Mouse (Mus musculus): ENCODE measurements around the gene Myo16. TPM values are rescaled to one million over a fixed set of nuclear protein-coding genes. Genes with fewer than 3 reads are reported as not detected.

The Myo16 gene
- total and polyA plus RNA-seq, 3 experiments, result not detected

DNA sequence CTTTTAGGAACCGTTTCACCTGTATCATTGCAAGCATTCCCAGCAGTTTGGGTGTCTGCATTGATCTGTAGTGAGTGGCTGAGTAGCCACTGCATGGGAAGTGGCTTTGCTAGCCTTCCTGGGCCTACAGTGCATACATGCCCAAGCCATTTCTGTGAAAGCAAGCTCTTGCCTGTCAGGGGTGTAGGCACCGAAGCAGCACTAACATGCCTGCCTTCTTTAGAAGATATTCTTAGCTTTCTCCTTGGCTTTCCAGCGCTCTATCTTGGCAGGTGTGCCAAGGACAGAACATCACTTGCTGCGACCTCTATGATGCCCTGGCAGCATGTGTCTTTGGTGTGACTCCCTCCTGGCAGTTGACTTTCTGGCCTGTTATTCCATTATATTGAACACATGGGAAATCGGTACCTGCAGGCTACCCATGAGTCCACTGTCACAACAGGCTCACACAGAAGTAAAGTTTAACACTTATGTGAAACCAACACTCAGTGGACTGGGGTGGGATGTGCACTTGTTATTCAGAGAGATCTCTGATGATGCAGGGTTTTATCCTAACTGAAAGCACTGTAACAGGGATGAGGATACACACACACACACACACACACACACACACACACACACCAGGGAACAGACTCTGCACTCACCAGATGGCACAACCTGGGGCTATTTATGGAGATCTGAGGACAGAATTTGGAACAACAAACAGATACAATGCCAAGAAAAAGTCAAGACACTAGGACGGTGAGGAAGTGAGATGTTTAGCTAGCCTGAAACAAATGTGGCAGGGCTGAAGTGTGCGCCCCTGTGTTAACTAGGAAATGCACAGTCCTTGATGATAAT, 21.4 kb downstream of the Myo16 start:
- Histone ChIP-seq H3K9me3 (replicated peaks; ENCODE audit: insufficient read depth, low read length) (no peaks in the 10 kb centered on the region), H3K4me1 (ENCODE audit: control insufficient read depth in 1 of 2, insufficient read depth in 2 of 2, low read length in 2 of 2) (no peaks in the 10 kb centered on the region), H3K27me3 (ENCODE audit: control insufficient read depth in 1 of 2, insufficient read depth in 2 of 2, low read length in 2 of 2) (no peaks in the 10 kb centered on the region), H3K36me3 (ENCODE audit: control insufficient read depth in 1 of 2, insufficient read depth in 2 of 2, low read length in 2 of 2) (no peaks in the 10 kb centered on the region), H3K79me2 (ENCODE audit: control insufficient read depth, insufficient read depth, low read length, poor library complexity) (no peaks in the 10 kb centered on the region), H3K4me3 (ENCODE audit: control insufficient read depth in 1 of 2, insufficient read depth in 1 of 2, low read depth in 2 of 2, low read length in 2 of 2) (no peak overlapping the region), H3K27ac (ENCODE audit: control insufficient read depth, low read depth, low read length) (no peak overlapping the region), H3K9ac (ENCODE audit: control insufficient read depth, low read depth, low read length, poor library complexity, severe bottlenecking) (no peak overlapping the region)
- no peak for DNase-seq (ENCODE audit: low read depth, low spot score)
- TF ChIP-seq POLR2AphosphoS2 (IDR thresholded peaks at IDR 0.05; ENCODE audit: low read length) (no peak), KAT2A (conservative IDR thresholded peaks at IDR 0.05; ENCODE audit: low read depth, low read length) (no peak), NELFE (IDR thresholded peaks at IDR 0.05; ENCODE audit: low read depth, low read length) (no peak), ZKSCAN1 (IDR thresholded peaks at IDR 0.05; ENCODE audit: low read depth, low read length) (no peak), ELF1 (IDR thresholded peaks at IDR 0.05; ENCODE audit: low read depth, low read length) (no peak), RCOR1 (IDR thresholded peaks at IDR 0.05; ENCODE audit: low read depth, low read length) (no peak), USF1 (IDR thresholded peaks at IDR 0.05; ENCODE audit: low read depth, low read length) (no peak), TAL1 (IDR thresholded peaks at IDR 0.05; ENCODE audit: low read length) (no peak), ZC3H11A (IDR thresholded peaks at IDR 0.05; ENCODE audit: low read depth, low read length) (no peak), SMC3 (IDR thresholded peaks at IDR 0.05; ENCODE audit: low read depth, low read length) (no peak), BHLHE40 (IDR thresholded peaks at IDR 0.05; ENCODE audit: borderline replicate concordance, low read depth, low read length) (no peak), MAFK (IDR thresholded peaks at IDR 0.05; ENCODE audit: borderline replicate concordance, low read depth, low read length) (no peak), CTCF (IDR thresholded peaks at IDR 0.05 in 2 of 3, conservative IDR thresholded peaks at IDR 0.05 in 1 of 3; ENCODE audit: control insufficient read depth in 1 of 3, insufficient read depth in 1 of 3, low read depth in 2 of 3, low read length in 3 of 3, poor library complexity in 1 of 3, severe bottlenecking in 1 of 3) (no peak), HCFC1 (IDR thresholded peaks at IDR 0.05; ENCODE audit: low read depth, low read length) (no peak)

DNA sequence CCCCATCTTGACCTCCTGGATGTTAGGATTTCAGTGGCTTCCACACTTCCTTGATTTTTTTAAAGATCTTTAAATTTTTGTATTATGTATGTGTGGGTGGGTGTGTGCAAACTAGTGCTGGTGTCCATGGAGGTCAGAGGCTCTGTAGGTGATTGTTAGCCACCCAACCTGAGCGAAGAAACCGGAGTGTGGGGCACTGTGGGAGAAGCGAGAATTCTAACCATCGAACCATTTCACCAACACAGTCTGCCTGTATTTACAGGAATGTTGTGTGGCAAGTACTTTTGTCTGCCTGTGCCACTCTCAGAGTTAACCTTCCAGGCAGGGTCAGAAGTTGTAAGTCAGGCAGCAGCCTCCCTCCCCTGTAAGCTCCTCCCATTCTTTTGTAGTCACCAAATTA, 22.3 kb downstream of the Myo16 start:
- DNase-seq (ENCODE audit: low read depth, low spot score), result no peak
- H3K9ac ChIP-seq (ENCODE audit: control insufficient read depth, low read depth, low read length, poor library complexity, severe bottlenecking), result no peak overlapping the region
- no peaks in the 10 kb centered on the region for H3K36me3 ChIP-seq (ENCODE audit: control insufficient read depth in 1 of 2, insufficient read depth in 2 of 2, low read length in 2 of 2)
- no peak overlapping the region for H3K4me3 ChIP-seq (ENCODE audit: control insufficient read depth in 1 of 2, insufficient read depth in 1 of 2, low read depth in 2 of 2, low read length in 2 of 2)
- H3K79me2 ChIP-seq (ENCODE audit: control insufficient read depth, insufficient read depth, low read length, poor library complexity), result no peaks in the 10 kb centered on the region
- H3K27ac ChIP-seq (ENCODE audit: control insufficient read depth, low read depth, low read length), result no peak overlapping the region
- H3K9me3 ChIP-seq (replicated peaks; ENCODE audit: insufficient read depth, low read length), result no peaks in the 10 kb centered on the region
- TF ChIP-seq TAL1 (IDR thresholded peaks at IDR 0.05; ENCODE audit: low read length) (no peak), MAX (IDR thresholded peaks at IDR 0.05; ENCODE audit: low read length) (no peak), HCFC1 (IDR thresholded peaks at IDR 0.05; ENCODE audit: low read depth, low read length) (no peak), CHD1 (IDR thresholded peaks at IDR 0.05; ENCODE audit: low read depth, low read length) (no peak), TCF12 (IDR thresholded peaks at IDR 0.05; ENCODE audit: low read depth, low read length) (no peak), KAT2A (conservative IDR thresholded peaks at IDR 0.05; ENCODE audit: low read depth, low read length) (no peak), MYB (IDR thresholded peaks at IDR 0.05; ENCODE audit: low read depth, low read length) (no peak), TBP (IDR thresholded peaks at IDR 0.05; ENCODE audit: low read depth, low read length) (no peak), POLR2AphosphoS2 (IDR thresholded peaks at IDR 0.05; ENCODE audit: low read length) (no peak), MAZ (IDR thresholded peaks at IDR 0.05; ENCODE audit: low read depth, low read length) (no peak), ZKSCAN1 (IDR thresholded peaks at IDR 0.05; ENCODE audit: low read depth, low read length) (no peak), CTCF (IDR thresholded peaks at IDR 0.05 in 2 of 3, conservative IDR thresholded peaks at IDR 0.05 in 1 of 3; ENCODE audit: control insufficient read depth in 1 of 3, insufficient read depth in 1 of 3, low read depth in 2 of 3, low read length in 3 of 3, poor library complexity in 1 of 3, severe bottlenecking in 1 of 3) (no peak), MAFK (IDR thresholded peaks at IDR 0.05; ENCODE audit: borderline replicate concordance, low read depth, low read length) (no peak), ZMIZ1 (IDR thresholded peaks at IDR 0.05; ENCODE audit: low read depth, low read length) (no peak), USF1 (IDR thresholded peaks at IDR 0.05; ENCODE audit: low read depth, low read length) (no peak), USF2 (IDR thresholded peaks at IDR 0.05; ENCODE audit: borderline replicate concordance in 1 of 2, insufficient read depth in 1 of 2, low read depth in 1 of 2, low read length in 2 of 2) (no peak), CHD2 (IDR thresholded peaks at IDR 0.05; ENCODE audit: low read length) (no peak), NELFE (IDR thresholded peaks at IDR 0.05; ENCODE audit: low read depth, low read length) (no peak), ETS1 (IDR thresholded peaks at IDR 0.05; ENCODE audit: low read depth, low read length) (no peak), UBTF (IDR thresholded peaks at IDR 0.05; ENCODE audit: borderline replicate concordance, insufficient read depth, low read depth, low read length) (no peak)
- H3K27me3 ChIP-seq (ENCODE audit: control insufficient read depth in 1 of 2, insufficient read depth in 2 of 2, low read length in 2 of 2), result no peaks in the 10 kb centered on the region
- H3K4me1 ChIP-seq (ENCODE audit: control insufficient read depth in 1 of 2, insufficient read depth in 2 of 2, low read length in 2 of 2), result no peaks in the 10 kb centered on the region
